Mouse (Mus musculus): ENCODE results near the gene Dnajc12. TPM values are rescaled to one million over a fixed set of nuclear protein-coding genes. Genes with fewer than 3 reads are reported as not detected.
A peak's percentile ranks its signal among the peaks of the same experiment; 100 is the strongest.

Gene Dnajc12
- polyA plus RNA-seq, 1 experiment from 2014 or later: 18.4 TPM

DNA sequence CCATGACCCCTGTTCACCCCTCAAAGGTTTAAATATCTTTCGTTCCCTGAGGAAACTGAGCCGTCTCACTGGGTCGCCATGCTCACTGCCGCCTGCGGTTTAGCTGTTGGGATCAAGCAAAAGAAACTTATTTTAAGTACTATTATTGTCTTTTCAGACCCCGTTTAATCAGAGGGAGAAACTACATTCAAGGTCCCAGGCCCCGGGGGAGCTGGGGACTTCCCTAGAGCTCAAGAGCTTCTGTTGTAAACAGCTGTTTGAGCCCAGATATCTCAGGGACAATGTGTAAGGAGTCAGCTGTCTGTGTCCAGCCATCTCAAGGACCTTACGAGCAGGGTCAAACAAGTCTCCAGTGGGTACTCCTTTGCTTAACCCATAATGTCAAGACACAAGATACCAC, 44.9 kb downstream of the Dnajc12 start:
- no peak overlapping the region for H3K9ac ChIP-seq (ENCODE audit: low read depth, low read length)
- H3K4me3 ChIP-seq (replicated peaks; ENCODE audit: low read depth, low read length): no peak overlapping the region
- no peak overlapping the region for H3K27ac ChIP-seq
- no peak overlapping the region for H3K4me2 ChIP-seq (ENCODE audit: low read length)
- 71% methylated on average over 8 of the region's 8 CpGs for WGBS
- DNase-seq (ENCODE audit: low spot score) (no peak), ATAC-seq (replicated peaks; ENCODE audit: low FRiP score, low read depth) (no peak)
- no peaks in the 10 kb centered on the region for H3K9me3 ChIP-seq (replicated peaks; ENCODE audit: low read length)
- H3K27me3 ChIP-seq (ENCODE audit: insufficient read depth, low read length): no peaks in the 10 kb centered on the region
- no peaks in the 10 kb centered on the region for H3K4me1 ChIP-seq (replicated peaks; ENCODE audit: insufficient read depth, low read length)
- no peak for TF ChIP-seq CTCF (IDR thresholded peaks at IDR 0.05; ENCODE audit: low read depth)
- H3K36me3 ChIP-seq (ENCODE audit: insufficient read depth, low read length): no peaks in the 10 kb centered on the region

- ATAC-seq (replicated peaks; ENCODE audit: low FRiP score, low read depth) (no peak), DNase-seq (ENCODE audit: low spot score) (peak; percentile 49)
- Histone ChIP-seq H3K9me3 (replicated peaks; ENCODE audit: low read length) (no peaks in the 10 kb centered on the region), H3K27ac (no peak overlapping the region), H3K27me3 (ENCODE audit: insufficient read depth, low read length) (no peaks in the 10 kb centered on the region), H3K9ac (ENCODE audit: low read depth, low read length) (peak overlapping the region; percentile 36; the same call in 1 of the 2 replicates), H3K36me3 (ENCODE audit: insufficient read depth, low read length) (no peaks in the 10 kb centered on the region), H3K4me1 (replicated peaks; ENCODE audit: insufficient read depth, low read length) (no peaks in the 10 kb centered on the region), H3K4me3 (replicated peaks; ENCODE audit: low read depth, low read length) (peak overlapping the region; percentile 72), H3K4me2 (ENCODE audit: low read length) (peak overlapping the region; percentile 60)
- WGBS: 18% methylated on average over 19 of the region's 19 CpGs
- peak; percentile 12; the same call in 1 of the 2 replicates for TF ChIP-seq CTCF (IDR thresholded peaks at IDR 0.05; ENCODE audit: low read depth)
Observed at GRCm38 (mm10) chr10:63428243-63429022, 46.2 kb downstream of the Dnajc12 start.

DNA sequence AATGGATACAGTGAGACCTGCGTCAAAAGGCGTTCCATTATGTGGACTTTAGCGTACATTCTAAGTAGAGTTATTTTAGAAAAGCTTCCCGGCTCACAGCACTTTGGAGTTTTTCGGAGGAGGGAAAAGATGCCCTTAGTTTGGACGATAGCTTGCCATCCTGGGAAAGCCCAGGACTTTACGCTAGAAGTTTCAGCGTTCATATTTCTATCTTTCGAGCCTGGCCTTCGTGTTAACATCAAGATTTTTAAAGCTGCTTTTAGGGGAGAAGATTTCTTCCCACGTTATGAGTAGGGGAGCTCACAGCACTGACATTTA, 46.7 kb downstream of the Dnajc12 start:
- Histone ChIP-seq H3K27me3 (ENCODE audit: insufficient read depth, low read length) (no peaks in the 10 kb centered on the region), H3K4me3 (replicated peaks; ENCODE audit: low read depth, low read length) (peak overlapping the region; percentile 72), H3K9ac (ENCODE audit: low read depth, low read length) (peak overlapping the region; percentile 36; the same call in 1 of the 2 replicates), H3K27ac (no peak overlapping the region), H3K9me3 (replicated peaks; ENCODE audit: low read length) (no peaks in the 10 kb centered on the region), H3K4me2 (ENCODE audit: low read length) (peak overlapping the region; percentile 60), H3K4me1 (replicated peaks; ENCODE audit: insufficient read depth, low read length) (no peaks in the 10 kb centered on the region), H3K36me3 (ENCODE audit: insufficient read depth, low read length) (no peaks in the 10 kb centered on the region)
- WGBS: 2% methylated on average over 11 of the region's 11 CpGs
- DNase-seq (ENCODE audit: low spot score) (no peak), ATAC-seq (replicated peaks; ENCODE audit: low FRiP score, low read depth) (no peak)
- TF ChIP-seq CTCF (IDR thresholded peaks at IDR 0.05; ENCODE audit: low read depth): no peak

- no peaks in the 10 kb centered on the region for H3K9me3 ChIP-seq (replicated peaks; ENCODE audit: low read length)
- TF ChIP-seq CTCF (IDR thresholded peaks at IDR 0.05; ENCODE audit: low read depth): no peak
- under 1% methylated on average over 34 of the region's 34 CpGs for WGBS
Observed at GRCm38 (mm10) chr10:63429380-63429779, 47.1 kb downstream of the Dnajc12 start.

GRCm38 (mm10) chr10:63429785-63430305, 47.6 kb downstream of the Dnajc12 start, which contains the start of gene Ctnna3:
TSS of gene Ctnna3 (plus strand) at chr10:63430098.
- no peaks in the 10 kb centered on the region for H3K36me3 ChIP-seq (ENCODE audit: insufficient read depth, low read length)
- peak within 1 kb of the TSS; percentile 60 for H3K4me2 ChIP-seq (ENCODE audit: low read length)
- WGBS: under 1% methylated on average over 55 of the region's 55 CpGs
- ATAC-seq (replicated peaks; ENCODE audit: low FRiP score, low read depth) (peak; percentile 96), DNase-seq (ENCODE audit: low spot score) (peak; percentile 96)
- H3K27ac ChIP-seq: peak within 1 kb of the TSS; percentile 81
- no peaks in the 10 kb centered on the region for H3K4me1 ChIP-seq (replicated peaks; ENCODE audit: insufficient read depth, low read length)
- H3K9ac ChIP-seq (ENCODE audit: low read depth, low read length): peak within 1 kb of the TSS; percentile 68
- no peak for TF ChIP-seq CTCF (IDR thresholded peaks at IDR 0.05; ENCODE audit: low read depth)
- H3K4me3 ChIP-seq (replicated peaks; ENCODE audit: low read depth, low read length): peak within 1 kb of the TSS; percentile 72
- no peaks in the 10 kb centered on the region for H3K27me3 ChIP-seq (ENCODE audit: insufficient read depth, low read length)
- no peaks in the 10 kb centered on the region for H3K9me3 ChIP-seq (replicated peaks; ENCODE audit: low read length)

More at GRCm38 (mm10) chr10:63429380-63429779, 47.1 kb downstream of the Dnajc12 start:
- peak overlapping the region; percentile 72 for H3K4me3 ChIP-seq (replicated peaks; ENCODE audit: low read depth, low read length)
- H3K9ac ChIP-seq (ENCODE audit: low read depth, low read length): peak overlapping the region; percentile 68
- H3K27me3 ChIP-seq (ENCODE audit: insufficient read depth, low read length): no peaks in the 10 kb centered on the region
- H3K4me1 ChIP-seq (replicated peaks; ENCODE audit: insufficient read depth, low read length): no peaks in the 10 kb centered on the region
- DNase-seq (ENCODE audit: low spot score) (peak; percentile 95), ATAC-seq (replicated peaks; ENCODE audit: low FRiP score, low read depth) (peak; percentile 93)
- H3K4me2 ChIP-seq (ENCODE audit: low read length): peak overlapping the region; percentile 60
- H3K27ac ChIP-seq: peak overlapping the region; percentile 81
- H3K36me3 ChIP-seq (ENCODE audit: insufficient read depth, low read length): no peaks in the 10 kb centered on the region

DNA sequence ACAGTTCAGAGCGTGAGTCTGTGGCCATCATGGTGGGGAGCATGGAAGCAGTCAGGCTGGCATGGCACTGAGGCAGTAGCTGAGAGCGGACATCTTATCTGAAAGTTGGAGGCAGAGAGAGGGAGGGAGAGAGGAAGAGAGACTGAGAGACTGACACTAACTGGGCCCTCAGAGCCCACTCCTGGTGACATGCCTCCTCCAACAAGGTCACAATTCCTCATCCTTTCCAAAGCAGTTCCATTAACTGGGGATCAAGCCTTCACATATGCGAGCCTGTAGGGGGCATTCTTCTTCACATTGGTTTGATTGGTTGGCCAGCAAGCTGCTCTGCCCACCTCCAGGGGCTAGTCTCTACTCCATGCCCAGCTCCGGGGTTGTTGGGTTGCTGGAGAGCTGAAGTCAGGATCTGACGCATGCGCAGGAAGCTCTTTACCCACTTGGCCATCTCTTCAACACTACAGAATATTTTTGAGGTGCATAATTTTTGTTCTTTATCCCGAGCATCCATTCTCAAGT, 49.0 kb downstream of the Dnajc12 start:
- ATAC-seq (replicated peaks; ENCODE audit: low FRiP score, low read depth) (no peak), DNase-seq (ENCODE audit: low spot score) (no peak)
- H3K36me3 ChIP-seq (ENCODE audit: insufficient read depth, low read length): no peaks in the 10 kb centered on the region
- no peak overlapping the region for H3K27ac ChIP-seq
- H3K27me3 ChIP-seq (ENCODE audit: insufficient read depth, low read length): no peaks in the 10 kb centered on the region
- no peaks in the 10 kb centered on the region for H3K4me1 ChIP-seq (replicated peaks; ENCODE audit: insufficient read depth, low read length)
- WGBS: 90% methylated on average over 7 of the region's 7 CpGs
- H3K9me3 ChIP-seq (replicated peaks; ENCODE audit: low read length): no peaks in the 10 kb centered on the region
- no peak overlapping the region for H3K4me2 ChIP-seq (ENCODE audit: low read length)
- TF ChIP-seq CTCF (IDR thresholded peaks at IDR 0.05; ENCODE audit: low read depth): 0 out of 2 replicates have a peak, but pooled peaks have one; percentile 13
- no peak overlapping the region for H3K4me3 ChIP-seq (replicated peaks; ENCODE audit: low read depth, low read length)
- no peak overlapping the region for H3K9ac ChIP-seq (ENCODE audit: low read depth, low read length)
